Mouse (Mus musculus): ENCODE measurements around the gene Klk11. TPM values are rescaled to one million over a fixed set of nuclear protein-coding genes. Genes with fewer than 3 reads are reported as not detected.

The Klk11 gene
- total and polyA plus RNA-seq, 2 experiments: not detected

DNA sequence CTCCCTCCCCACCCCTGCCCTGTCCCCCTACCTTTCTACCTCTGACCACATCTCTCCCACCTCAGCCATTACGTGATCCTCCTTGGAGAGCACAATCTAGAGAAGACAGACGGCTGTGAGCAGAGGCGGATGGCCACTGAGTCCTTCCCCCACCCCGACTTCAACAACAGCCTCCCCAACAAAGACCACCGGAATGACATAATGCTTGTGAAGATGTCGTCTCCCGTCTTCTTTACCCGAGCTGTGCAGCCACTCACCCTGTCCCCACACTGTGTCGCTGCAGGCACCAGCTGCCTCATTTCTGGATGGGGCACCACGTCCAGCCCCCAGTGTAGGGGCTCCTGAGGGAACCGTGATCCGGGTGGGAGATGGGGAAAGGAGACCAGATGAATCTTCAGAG lies 3.0 kb downstream of the Klk11 start:
- H3K36me3 ChIP-seq (ENCODE audit: control insufficient read depth, insufficient read depth, low read length): no peaks in the 10 kb centered on the region
- no peaks in the 10 kb centered on the region for H3K4me1 ChIP-seq (ENCODE audit: control insufficient read depth, insufficient read depth, low read length)
- no peaks in the 10 kb centered on the region for H3K27me3 ChIP-seq (ENCODE audit: control insufficient read depth, insufficient read depth, low read length)
- no peaks in the 10 kb centered on the region for H3K79me2 ChIP-seq (ENCODE audit: control insufficient read depth, insufficient read depth, low read length)
- TF ChIP-seq CTCF (IDR thresholded peaks at IDR 0.05; ENCODE audit: low read depth, low read length) (no peak), POLR2A (IDR thresholded peaks at IDR 0.05; ENCODE audit: extremely low read depth, insufficient read depth, low read length) (no peak)
- no peak for DNase-seq (ENCODE audit: extremely low read depth, low read depth, low spot score)
- H3K4me3 ChIP-seq (ENCODE audit: insufficient read depth, low read depth, low read length): no peak overlapping the region
- no peak overlapping the region for H3K9ac ChIP-seq (ENCODE audit: low read depth, low read length)
- H3K27ac ChIP-seq (replicated peaks; ENCODE audit: insufficient read depth, low read depth, low read length): no peak overlapping the region
- WGBS: 84% methylated on average over 12 of the region's 12 CpGs

DNA sequence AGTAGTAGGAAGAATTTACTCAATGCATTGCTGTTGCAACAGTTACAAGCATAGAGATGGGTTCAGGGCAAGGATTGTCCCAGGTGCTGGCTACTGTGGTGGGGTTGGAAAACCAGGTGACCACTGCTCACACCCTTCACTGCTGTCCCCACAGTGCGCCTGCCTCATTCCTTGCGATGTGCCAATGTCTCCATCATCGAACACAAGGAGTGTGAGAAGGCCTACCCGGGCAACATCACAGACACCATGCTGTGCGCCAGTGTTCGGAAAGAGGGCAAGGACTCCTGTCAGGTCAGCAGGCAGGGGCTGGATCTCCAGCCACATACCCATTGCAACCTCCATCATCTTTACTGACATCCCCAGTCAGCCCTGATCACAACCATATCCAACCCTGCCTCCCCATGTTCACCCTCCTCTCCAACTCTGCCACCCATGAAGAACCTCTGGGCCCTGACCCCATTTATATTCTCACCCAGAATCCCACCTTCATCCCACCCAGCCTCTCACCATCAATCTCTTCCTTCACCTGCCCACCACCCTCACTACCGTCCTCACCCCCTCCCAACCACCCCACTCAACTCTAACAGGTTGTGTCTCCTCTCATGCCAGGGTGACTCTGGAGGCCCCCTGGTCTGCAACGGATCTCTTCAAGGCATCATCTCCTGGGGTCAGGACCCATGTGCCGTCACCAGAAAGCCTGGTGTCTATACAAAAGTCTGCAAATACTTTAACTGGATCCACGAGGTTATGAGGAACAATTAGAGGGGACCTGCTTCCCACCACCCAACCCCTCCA lies 4.0 kb downstream of the Klk11 start:
- no peak for DNase-seq (ENCODE audit: extremely low read depth, low read depth, low spot score)
- no peaks in the 10 kb centered on the region for H3K27me3 ChIP-seq (ENCODE audit: control insufficient read depth, insufficient read depth, low read length)
- no peak overlapping the region for H3K27ac ChIP-seq (replicated peaks; ENCODE audit: insufficient read depth, low read depth, low read length)
- H3K9ac ChIP-seq (ENCODE audit: low read depth, low read length): no peak overlapping the region
- H3K4me3 ChIP-seq (ENCODE audit: insufficient read depth, low read depth, low read length): no peak overlapping the region
- H3K4me1 ChIP-seq (ENCODE audit: control insufficient read depth, insufficient read depth, low read length): no peaks in the 10 kb centered on the region
- WGBS: 89% methylated on average over 10 of the region's 10 CpGs
- no peaks in the 10 kb centered on the region for H3K36me3 ChIP-seq (ENCODE audit: control insufficient read depth, insufficient read depth, low read length)
- TF ChIP-seq CTCF (IDR thresholded peaks at IDR 0.05; ENCODE audit: low read depth, low read length): no peak
- no peak for TF ChIP-seq POLR2A (IDR thresholded peaks at IDR 0.05; ENCODE audit: extremely low read depth, insufficient read depth, low read length)
- no peaks in the 10 kb centered on the region for H3K79me2 ChIP-seq (ENCODE audit: control insufficient read depth, insufficient read depth, low read length)

DNA sequence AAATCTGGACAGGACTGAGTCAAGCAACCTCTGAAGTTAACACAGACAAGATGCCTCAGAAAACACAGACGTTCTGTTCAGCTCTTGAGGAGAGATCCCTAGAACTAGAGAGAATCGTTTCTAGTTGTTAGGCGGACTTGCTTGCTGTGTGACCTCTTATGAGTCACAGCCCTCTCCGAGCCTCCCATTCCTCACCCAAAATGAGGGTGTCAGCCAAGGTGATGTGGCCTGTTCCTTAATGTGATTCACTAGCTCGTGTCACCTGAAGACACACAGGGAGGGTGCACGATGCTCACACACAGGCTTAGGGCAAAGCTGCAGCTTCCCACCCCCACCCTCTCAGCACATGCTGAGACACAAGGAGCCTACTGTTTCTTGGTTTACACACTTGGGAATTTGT lies 5.8 kb downstream of the Klk11 start:
- no peak overlapping the region for H3K4me3 ChIP-seq (ENCODE audit: insufficient read depth, low read depth, low read length)
- 69% methylated on average over 6 of the region's 6 CpGs for WGBS
- no peaks in the 10 kb centered on the region for H3K27me3 ChIP-seq (ENCODE audit: control insufficient read depth, insufficient read depth, low read length)
- DNase-seq (ENCODE audit: extremely low read depth, low read depth, low spot score): no peak
- no peaks in the 10 kb centered on the region for H3K36me3 ChIP-seq (ENCODE audit: control insufficient read depth, insufficient read depth, low read length)
- H3K27ac ChIP-seq (replicated peaks; ENCODE audit: insufficient read depth, low read depth, low read length): no peak overlapping the region
- H3K9ac ChIP-seq (ENCODE audit: low read depth, low read length): no peak overlapping the region
- TF ChIP-seq CTCF (IDR thresholded peaks at IDR 0.05; ENCODE audit: low read depth, low read length): no peak
- no peak for TF ChIP-seq POLR2A (IDR thresholded peaks at IDR 0.05; ENCODE audit: extremely low read depth, insufficient read depth, low read length)
- H3K4me1 ChIP-seq (ENCODE audit: control insufficient read depth, insufficient read depth, low read length): no peaks in the 10 kb centered on the region
- H3K79me2 ChIP-seq (ENCODE audit: control insufficient read depth, insufficient read depth, low read length): no peaks in the 10 kb centered on the region

DNA sequence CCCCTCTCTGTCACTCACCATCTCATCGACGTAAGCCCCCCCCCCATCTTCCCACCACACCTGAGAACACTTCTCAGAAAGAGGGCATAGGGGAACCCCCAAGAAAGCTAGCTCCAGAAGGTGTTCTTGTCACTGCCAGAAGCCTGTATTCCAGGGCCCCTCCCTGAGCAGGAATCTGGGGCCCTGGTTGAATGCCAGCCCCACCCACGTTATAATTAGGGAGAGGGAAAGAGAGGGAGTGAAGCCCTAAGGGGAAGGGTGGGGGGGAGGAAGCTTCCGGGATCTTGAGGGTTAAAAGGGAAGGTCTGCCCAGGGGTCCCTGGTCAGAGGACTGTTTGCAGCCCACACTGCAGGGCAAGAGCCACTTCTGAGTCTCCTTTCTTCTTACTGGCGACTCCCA lies 6.3 kb downstream of the Klk11 start, which contains the start of gene Klk10:
Klk10 (plus strand) TSS at position 290 of the 400 bp plus-strand sequence.
- Histone ChIP-seq H3K36me3 (ENCODE audit: control insufficient read depth, insufficient read depth, low read length) (no peaks in the 10 kb centered on the region), H3K27me3 (ENCODE audit: control insufficient read depth, insufficient read depth, low read length) (no peaks in the 10 kb centered on the region), H3K9ac (ENCODE audit: low read depth, low read length) (no peak within 1 kb of the TSS), H3K79me2 (ENCODE audit: control insufficient read depth, insufficient read depth, low read length) (no peaks in the 10 kb centered on the region), H3K27ac (replicated peaks; ENCODE audit: insufficient read depth, low read depth, low read length) (no peak within 1 kb of the TSS), H3K4me1 (ENCODE audit: control insufficient read depth, insufficient read depth, low read length) (no peaks in the 10 kb centered on the region), H3K4me3 (ENCODE audit: insufficient read depth, low read depth, low read length) (no peak within 1 kb of the TSS)
- no peak for DNase-seq (ENCODE audit: extremely low read depth, low read depth, low spot score)
- TF ChIP-seq POLR2A (IDR thresholded peaks at IDR 0.05; ENCODE audit: extremely low read depth, insufficient read depth, low read length): no peak
- no peak for TF ChIP-seq CTCF (IDR thresholded peaks at IDR 0.05; ENCODE audit: low read depth, low read length)
- WGBS: 58% methylated on average over 5 of the region's 5 CpGs

DNA sequence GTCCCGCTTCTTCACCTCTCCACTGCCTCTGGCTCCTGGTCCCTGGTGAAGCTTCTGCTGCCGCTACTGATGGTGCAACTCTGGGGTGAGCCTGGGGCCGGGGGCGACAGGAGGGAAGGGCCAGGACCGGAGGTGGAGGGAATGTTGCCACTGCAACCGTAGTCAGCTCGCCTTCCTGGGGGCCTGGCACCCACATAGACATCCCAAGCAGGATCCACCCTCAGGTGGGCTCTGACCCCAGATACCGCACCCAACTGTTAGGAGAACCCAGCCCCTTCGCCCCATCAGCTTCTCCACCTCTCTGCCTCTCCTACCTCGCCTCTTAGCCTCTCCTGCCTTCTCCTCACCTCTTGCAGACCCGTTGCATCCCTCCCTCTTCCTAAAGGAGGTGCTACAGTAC lies 7.1 kb downstream of the Klk11 start:
- Histone ChIP-seq H3K27me3 (ENCODE audit: control insufficient read depth, insufficient read depth, low read length) (no peaks in the 10 kb centered on the region), H3K9ac (ENCODE audit: low read depth, low read length) (no peak overlapping the region), H3K36me3 (ENCODE audit: control insufficient read depth, insufficient read depth, low read length) (no peaks in the 10 kb centered on the region), H3K27ac (replicated peaks; ENCODE audit: insufficient read depth, low read depth, low read length) (no peak overlapping the region), H3K79me2 (ENCODE audit: control insufficient read depth, insufficient read depth, low read length) (no peaks in the 10 kb centered on the region), H3K4me3 (ENCODE audit: insufficient read depth, low read depth, low read length) (no peak overlapping the region), H3K4me1 (ENCODE audit: control insufficient read depth, insufficient read depth, low read length) (no peaks in the 10 kb centered on the region)
- WGBS: 83% methylated on average over 11 of the region's 11 CpGs
- TF ChIP-seq CTCF (IDR thresholded peaks at IDR 0.05; ENCODE audit: low read depth, low read length) (no peak), POLR2A (IDR thresholded peaks at IDR 0.05; ENCODE audit: extremely low read depth, insufficient read depth, low read length) (no peak)
- DNase-seq (ENCODE audit: extremely low read depth, low read depth, low spot score): no peak

Measured in liver, adult 2 months (tissue).